Comparison of ENCODE assay signal across 18 mouse cellular contexts in genomic region chr5:92244900-92245299, GRCm38 (mm10). TPM values are rescaled to one million over a fixed set of nuclear protein-coding genes. Genes with fewer than 3 reads are reported as not detected.
"Had no signal": no experiment of that assay in that cellular context is flagged by ENCODE, and none has a peak within 500 bp of the region (broad histone marks: within the 10 kb centered on the region; RNA-seq: fewer than 3 reads in every experiment).

No protein-coding gene starts in this region.

- H3K27me3 ChIP-seq: neural tube, embryonic 13.5 days; neural tube, embryonic 15.5 days; stomach, embryonic 15.5 days had no signal

- H3K36me3 ChIP-seq: neural tube, embryonic 13.5 days; neural tube, embryonic 15.5 days; stomach, embryonic 15.5 days had no signal

- H3K4me3 ChIP-seq: neural tube, embryonic 13.5 days; neural tube, embryonic 15.5 days; stomach, embryonic 15.5 days had no signal

- H3K4me2 ChIP-seq: neural tube, embryonic 13.5 days; neural tube, embryonic 15.5 days; stomach, embryonic 15.5 days had no signal

- H3K9me3 ChIP-seq: neural tube, embryonic 13.5 days; neural tube, embryonic 15.5 days; stomach, embryonic 15.5 days had no signal

- H3K4me1 ChIP-seq: neural tube, embryonic 13.5 days; neural tube, embryonic 15.5 days; stomach, embryonic 15.5 days had no signal

- DNase-seq: retina, postnatal 1 day; right cerebral cortex, adult 18-20 months; right cerebral cortex, postnatal 14 days; right cerebral cortex, postnatal 25 days; right cerebral cortex, postnatal 4 days; spleen, adult 18-20 months had no signal

- H3K27ac ChIP-seq: neural tube, embryonic 13.5 days; neural tube, embryonic 15.5 days; stomach, embryonic 15.5 days; stomach, postnatal 0 days had no signal

- H3K9ac ChIP-seq: neural tube, embryonic 13.5 days; neural tube, embryonic 15.5 days; stomach, embryonic 15.5 days had no signal

RNA-seq across cellular contexts. Expression of gene U90926, which starts 29.7 kb away (rescaled TPM):
- total RNA-seq: neutrophil, adult 5-6 weeks had no signal
- polyA plus RNA-seq: neural tube, embryonic 13.5 days; neural tube, embryonic 14.5 days; neural tube, embryonic 15.5 days; small intestine, adult 2 months; spleen, adult 2 months; stomach, embryonic 14.5 days; stomach, embryonic 15.5 days; stomach, embryonic 16.5 days; stomach, postnatal 0 days; thymus, adult 2 months; urinary bladder, adult 2 months had no signal
